Comparison of ENCODE assay signal across 9 mouse cellular contexts in genomic region chr12:106527699-106528434, GRCm38 (mm10).
DNase-seq lines count a peak whose midpoint lies in the region; ATAC-seq lines count a peak whose summit lies in the region.
"Had no signal": no experiment of that assay in that cellular context is flagged by ENCODE, and none has a peak within 500 bp of the region (broad histone marks: within the 10 kb centered on the region; RNA-seq: fewer than 3 reads in every experiment).

No protein-coding gene starts in this region.

- WGBS in kidney, embryonic 16.5 days, result 6% methylated on average over 20 of the region's 20 CpGs
- 7% methylated on average over 20 of the region's 20 CpGs for WGBS in forebrain, embryonic 16.5 days
- WGBS in midbrain, embryonic 16.5 days, result 5% methylated on average over 20 of the region's 20 CpGs

- H3K27ac ChIP-seq in kidney, embryonic 16.5 days (ENCODE audit: low read length), result no peak overlapping the region
- H3K27ac ChIP-seq in forebrain, embryonic 16.5 days (ENCODE audit: low read length), result peak overlapping the region; percentile 92
- peak overlapping the region; percentile 10; the same call in 1 of the 2 replicates for H3K27ac ChIP-seq in midbrain, embryonic 16.5 days (ENCODE audit: low read length)

- peaks cover 25% of the 10 kb centered on the region for H3K27me3 ChIP-seq in kidney, embryonic 16.5 days (ENCODE audit: insufficient read depth, low read length)
- H3K27me3 ChIP-seq in forebrain, embryonic 16.5 days (replicated peaks; ENCODE audit: control insufficient read depth, insufficient read depth, low read length), result no peaks in the 10 kb centered on the region
- no peaks in the 10 kb centered on the region for H3K27me3 ChIP-seq in midbrain, embryonic 16.5 days (ENCODE audit: control insufficient read depth, insufficient read depth, low read depth, low read length)

- no peaks in the 10 kb centered on the region for H3K9me3 ChIP-seq in kidney, embryonic 16.5 days (ENCODE audit: low read length)
- peaks cover 3% of the 10 kb centered on the region; the same call in 1 of the 2 replicates for H3K9me3 ChIP-seq in forebrain, embryonic 16.5 days (ENCODE audit: control insufficient read depth, low read length)
- no peaks in the 10 kb centered on the region for H3K9me3 ChIP-seq in midbrain, embryonic 16.5 days (replicated peaks; ENCODE audit: control insufficient read depth, low read length, poor library complexity, severe bottlenecking)

- DNase-seq in kidney, adult 9 months, result no peak
- peak; percentile 75 for DNase-seq in embryo, embryonic 10.5 days (ENCODE audit: low spot score)
- no peak for DNase-seq in spleen, adult 12 weeks (ENCODE audit: low spot score)
- no peak for DNase-seq in cerebellum, adult 18-20 months

- H3K4me3 ChIP-seq in kidney, embryonic 16.5 days (ENCODE audit: low read length), result no peak overlapping the region
- no peak overlapping the region for H3K4me3 ChIP-seq in forebrain, embryonic 16.5 days (replicated peaks; ENCODE audit: low read length)
- H3K4me3 ChIP-seq in midbrain, embryonic 16.5 days (ENCODE audit: low read depth, low read length), result no peak overlapping the region
- H3K4me3 ChIP-seq: erythroblast, embryonic 14.5 days had no signal

- H3K4me2 ChIP-seq in kidney, embryonic 16.5 days (replicated peaks; ENCODE audit: low read depth, low read length), result peak overlapping the region; percentile 26
- H3K4me2 ChIP-seq in forebrain, embryonic 16.5 days (ENCODE audit: low read length), result peak overlapping the region; percentile 21
- peak overlapping the region; percentile 38 for H3K4me2 ChIP-seq in midbrain, embryonic 16.5 days (ENCODE audit: low read length)

- no peaks in the 10 kb centered on the region for H3K36me3 ChIP-seq in kidney, embryonic 16.5 days (ENCODE audit: insufficient read depth, low read length)
- no peaks in the 10 kb centered on the region for H3K36me3 ChIP-seq in forebrain, embryonic 16.5 days (ENCODE audit: control insufficient read depth, insufficient read depth)
- H3K36me3 ChIP-seq in midbrain, embryonic 16.5 days (ENCODE audit: control insufficient read depth, insufficient read depth, low read length), result no peaks in the 10 kb centered on the region

- ATAC-seq in kidney, embryonic 16.5 days (ENCODE audit: low FRiP score, low TSS enrichment), result no peak
- peak; percentile 39 for ATAC-seq in forebrain, embryonic 16.5 days
- 0 out of 2 replicates have a peak, but pooled peaks have one; percentile 48 for ATAC-seq in midbrain, embryonic 16.5 days
- no peak for ATAC-seq in erythroid progenitor cell, adult 5-6 weeks (replicated peaks; ENCODE audit: low FRiP score, poor library complexity, severe bottlenecking)

- H3K9ac ChIP-seq in kidney, embryonic 16.5 days (replicated peaks; ENCODE audit: low read length), result no peak overlapping the region
- peak overlapping the region; percentile 16; the same call in 1 of the 2 replicates for H3K9ac ChIP-seq in forebrain, embryonic 16.5 days (replicated peaks; ENCODE audit: low read depth, low read length)
- no peak overlapping the region for H3K9ac ChIP-seq in midbrain, embryonic 16.5 days (ENCODE audit: low read depth, low read length)

- 0 out of 2 replicates have a peak, but pooled peaks cover 5% of the 10 kb centered on the region for H3K4me1 ChIP-seq in kidney, embryonic 16.5 days (ENCODE audit: insufficient read depth, low read length)
- peaks cover 26% of the 10 kb centered on the region for H3K4me1 ChIP-seq in forebrain, embryonic 16.5 days (replicated peaks; ENCODE audit: control insufficient read depth, insufficient read depth, low read length)
- H3K4me1 ChIP-seq in midbrain, embryonic 16.5 days (ENCODE audit: control insufficient read depth, insufficient read depth, low read length), result peaks cover 17% of the 10 kb centered on the region

Comparison
In these comparisons a context has a peak if more than half of its experiments do, and no peak if none do; other contexts are left out.
1. ATAC-seq: peak in forebrain, embryonic 16.5 days (single experiment) and midbrain, embryonic 16.5 days (single experiment); none in kidney, embryonic 16.5 days (single experiment) and erythroid progenitor cell, adult 5-6 weeks (single experiment).
2. Peak in every context shown above with its lines, with median percentiles within 50 percentile points of each other: H3K4me2 ChIP-seq.